Mouse (Mus musculus) large intestine, adult 2 months (tissue): ENCODE data around the gene D630003M21Rik. TPM values are rescaled to one million over a fixed set of nuclear protein-coding genes. Genes with fewer than 3 reads are reported as not detected.

Source experiments
- DNase-seq: peaks from one replicate; pipeline ENCODE4 v3.0.0-alpha.2; 2012; ENCODE audit warnings: low read depth, low spot score
- WGBS: fragments of 180-500 bp; shearing (Covaris S2); methylation state at CpG from one replicate; pipeline ENCODE4 v1.1.7; 2018; 5-methylcytosine and 5-hydroxymethylcytosine counted together
- polyA plus RNA-seq: library from polyadenylated mRNA; depleted of rRNA; stranded (reverse); fragments of >200 nt; gene quantifications from 2 replicates; pipeline ENCODE4 v1.2.3, GENCODE M21; 2012

Gene D630003M21Rik
- polyA plus RNA-seq, 1 experiment, result 1.6 TPM

DNA sequence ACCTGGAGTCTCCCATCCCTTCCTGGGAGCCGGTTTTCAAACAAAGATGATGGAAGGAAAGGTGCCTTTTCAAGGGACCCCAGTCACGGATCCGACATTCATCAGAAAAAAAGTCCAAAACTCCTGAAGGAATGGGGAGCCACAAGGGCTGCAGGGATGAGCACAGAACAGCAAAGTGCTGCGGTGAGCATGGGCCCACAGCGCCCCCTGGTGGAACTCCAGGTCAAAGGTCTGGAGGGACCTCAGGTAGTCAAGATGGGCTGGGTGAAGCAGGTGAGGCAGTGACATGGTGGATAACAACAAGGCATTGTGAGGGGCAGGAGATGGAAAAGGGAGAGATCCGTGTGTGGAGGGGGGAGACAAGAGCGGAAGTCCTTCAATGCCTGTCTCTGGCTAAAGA is 24.9 kb downstream of the D630003M21Rik start:
- DNase-seq, result no peak
- 8% methylated on average over 7 of the region's 7 CpGs for WGBS

DNA sequence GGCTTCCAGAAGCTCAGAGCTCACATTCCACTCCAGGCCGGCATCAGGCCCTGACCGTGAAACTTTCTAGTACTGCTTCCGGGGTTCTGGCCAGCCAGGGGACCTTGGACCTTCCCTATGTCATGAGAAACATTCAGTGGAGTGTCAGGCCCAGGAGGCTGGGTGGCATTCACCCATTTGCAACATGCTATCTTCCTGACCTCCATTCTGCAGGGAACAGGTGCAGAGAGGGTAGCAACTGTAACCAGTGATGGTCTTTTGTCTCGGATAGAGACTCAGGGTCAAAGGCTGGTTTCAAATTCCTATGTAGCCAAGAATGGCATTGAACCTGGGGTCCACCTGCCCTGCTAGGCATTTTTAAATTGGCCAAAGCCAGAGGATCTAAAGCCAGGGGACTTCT is 25.3 kb downstream of the D630003M21Rik start:
- WGBS, result 96% methylated on average over 4 of the region's 4 CpGs
- no peak for DNase-seq

DNA sequence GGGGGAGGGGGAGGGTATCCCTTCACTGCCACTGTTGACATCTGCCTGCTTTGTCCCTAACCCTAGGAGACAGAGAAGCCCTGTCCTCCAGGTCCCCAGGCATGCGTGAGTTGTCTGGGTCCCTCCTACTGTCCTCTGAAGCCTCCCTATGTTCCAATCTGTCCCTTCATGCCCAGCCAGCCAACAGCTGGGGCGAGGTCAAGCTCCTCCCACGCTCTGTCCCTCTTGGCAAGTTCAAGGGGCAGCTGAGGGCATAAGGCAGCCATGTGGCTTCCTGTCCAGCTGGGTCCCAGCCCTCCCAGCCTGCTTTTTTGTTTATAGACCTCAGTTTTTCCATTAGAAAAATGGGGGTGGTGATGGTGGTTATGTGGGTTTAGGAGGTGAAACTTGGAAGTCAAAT is 29.7 kb downstream of the D630003M21Rik start:
- DNase-seq, result no peak

DNA sequence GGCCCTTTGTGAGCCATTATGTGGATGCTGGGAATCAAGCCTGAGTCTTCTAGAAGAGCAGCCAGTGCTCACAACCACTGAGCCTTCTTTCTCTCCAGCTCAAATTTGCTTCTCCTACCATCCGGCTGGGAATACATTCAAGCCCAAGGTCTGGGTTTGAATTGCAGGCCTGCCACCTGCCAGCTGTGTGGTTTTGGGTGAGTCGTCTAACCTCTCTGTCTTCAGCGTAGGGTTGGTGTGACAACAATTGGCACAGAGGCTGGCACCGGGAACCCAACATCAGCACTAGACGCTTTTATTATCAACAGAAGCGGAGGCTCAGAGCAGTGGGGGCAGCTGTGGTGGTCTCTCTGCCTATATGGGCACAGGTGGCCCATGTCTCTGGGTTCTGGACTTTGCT is 30.2 kb downstream of the D630003M21Rik start:
- WGBS, result 78% methylated on average over 6 of the region's 6 CpGs

More for the DNA sequence above, 29.7 kb downstream of the D630003M21Rik start:
- WGBS, result 28% methylated on average over 3 of the region's 3 CpGs

DNA sequence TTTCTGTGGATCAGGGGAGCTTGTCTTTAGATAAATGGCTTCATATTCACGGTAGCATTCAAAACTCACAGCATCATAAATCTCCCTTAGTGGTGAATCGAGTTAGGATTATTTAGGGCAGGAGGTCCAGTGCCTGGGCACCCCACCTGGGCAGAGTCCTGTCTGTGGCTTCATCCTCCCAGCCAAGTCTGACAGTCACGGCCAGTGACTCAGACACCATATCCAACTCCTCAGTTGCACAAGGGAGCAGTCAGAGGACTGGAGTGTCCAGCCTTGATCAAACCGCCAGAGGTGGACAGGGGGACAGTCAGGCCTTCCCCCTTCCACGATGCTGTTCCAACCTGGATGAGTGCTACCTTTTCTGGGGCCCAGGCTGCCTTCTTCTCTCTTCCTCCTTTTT is 31.1 kb downstream of the D630003M21Rik start:
- WGBS, result 83% methylated on average over 5 of the region's 5 CpGs
- no peak for DNase-seq

More for the DNA sequence above, 30.2 kb downstream of the D630003M21Rik start:
- no peak for DNase-seq

DNA sequence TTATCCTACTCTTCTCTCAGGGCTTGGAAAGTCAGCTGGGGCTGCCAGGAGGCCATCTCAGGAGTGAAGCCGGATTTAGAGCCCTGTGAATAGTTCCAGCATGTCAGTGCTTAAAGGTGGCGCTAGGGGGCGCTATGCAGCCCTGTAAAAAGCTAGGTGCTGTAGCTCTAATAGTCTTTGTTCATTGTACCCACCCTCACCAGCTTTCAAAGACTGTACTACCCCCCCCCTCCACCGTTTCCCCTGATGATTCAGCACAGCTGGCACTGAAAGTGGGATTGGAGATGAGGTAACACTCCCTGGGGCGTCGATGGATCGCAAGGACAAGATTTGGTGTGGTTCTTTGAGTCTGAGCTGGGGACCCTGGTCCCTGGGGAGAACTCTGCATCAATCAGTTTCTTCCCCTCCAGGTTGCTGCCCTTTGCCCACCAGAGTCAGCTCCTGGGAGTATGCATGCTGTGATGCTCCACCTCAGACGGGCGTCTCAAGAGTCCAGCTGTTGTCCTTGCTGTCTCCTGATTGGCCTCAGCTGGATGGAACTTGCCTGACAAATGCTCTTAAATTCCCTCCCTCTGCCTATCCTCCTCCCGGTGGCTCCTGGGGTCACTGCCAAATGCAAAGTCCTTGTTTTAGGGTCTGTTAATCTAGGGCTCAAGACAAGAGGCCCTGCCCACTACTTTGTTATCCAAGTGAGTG is 33.9 kb downstream of the D630003M21Rik start:
- WGBS, result 45% methylated on average over 10 of the region's 10 CpGs
- DNase-seq, result no peak

DNA sequence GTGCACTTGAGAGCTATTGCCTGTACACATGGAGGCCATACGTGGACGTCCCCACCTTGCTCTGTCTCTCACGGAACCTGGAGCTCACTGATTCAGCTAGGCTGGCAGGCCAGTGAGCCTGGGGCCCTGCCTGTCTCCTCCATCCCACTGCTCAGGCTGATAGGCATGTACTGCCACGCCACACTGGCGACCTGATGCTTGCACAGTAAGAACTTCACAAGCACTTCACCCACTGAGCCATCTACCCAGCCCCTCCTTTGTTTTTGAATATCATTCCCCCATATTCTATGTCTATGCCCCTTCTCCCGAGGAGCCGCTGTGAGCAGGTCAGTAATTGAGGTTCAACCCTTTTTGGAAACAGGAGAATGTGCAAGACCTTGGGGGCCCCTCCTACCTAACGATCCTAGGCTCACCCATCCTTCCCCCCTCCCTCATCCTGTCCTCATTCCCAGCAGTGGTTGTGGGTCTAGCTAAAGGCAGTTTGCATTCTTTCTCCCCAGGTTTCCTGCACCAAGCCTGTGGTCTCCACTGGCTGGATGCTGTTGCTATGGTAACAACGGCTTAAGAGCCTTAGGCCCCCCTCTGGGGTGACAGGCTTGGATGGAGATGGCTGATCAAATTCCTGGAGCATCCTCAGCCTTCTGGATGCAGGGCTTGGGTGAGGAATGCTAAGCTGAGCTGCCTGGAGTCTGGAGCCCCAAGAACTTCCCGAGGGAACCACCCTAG is 35.2 kb downstream of the D630003M21Rik start:
- DNase-seq, result no peak
- 87% methylated on average over 10 of the region's 10 CpGs for WGBS

DNA sequence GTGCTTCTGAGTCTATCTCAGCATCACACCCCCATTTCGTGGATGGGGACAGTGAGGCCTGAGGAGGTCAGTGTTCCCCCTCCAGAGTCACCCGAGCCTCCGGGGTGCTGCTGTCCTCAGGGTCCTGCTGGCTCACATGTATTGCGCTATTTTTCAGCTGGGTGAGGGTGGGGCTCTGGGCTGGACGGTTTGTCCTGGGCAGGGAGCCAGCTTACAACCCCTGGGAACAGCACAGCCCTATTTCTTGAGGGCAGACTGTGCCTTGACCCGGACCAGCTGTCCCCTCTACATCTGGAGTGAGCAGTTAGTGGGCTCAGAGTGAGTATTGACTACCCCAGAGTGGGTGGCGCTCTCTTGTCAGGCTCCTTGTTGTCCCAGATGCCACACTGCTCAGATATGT is 37.9 kb downstream of the D630003M21Rik start:
- WGBS, result 27% methylated on average over 7 of the region's 7 CpGs
- DNase-seq, result no peak

DNA sequence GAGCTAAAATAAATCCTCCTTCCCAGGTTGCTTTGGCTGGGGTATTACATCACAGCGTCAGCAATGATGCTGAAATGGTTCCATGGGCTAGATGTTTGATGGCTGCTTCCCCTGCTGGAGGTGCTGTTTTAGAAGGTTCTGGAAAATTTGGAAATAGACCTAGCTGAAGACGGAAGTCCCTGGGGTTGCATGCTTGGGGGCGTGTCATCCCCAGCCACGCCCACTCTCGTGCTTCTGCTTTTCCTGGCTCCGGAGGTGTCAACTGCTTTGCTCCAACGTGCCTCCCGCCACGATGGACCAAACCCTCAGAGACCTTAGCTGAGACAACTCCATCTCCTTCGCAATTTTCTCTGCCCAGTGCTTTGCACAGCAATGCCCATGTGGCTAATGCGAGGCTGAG is 39.6 kb downstream of the D630003M21Rik start:
- WGBS, result 63% methylated on average over 11 of the region's 11 CpGs

DNA sequence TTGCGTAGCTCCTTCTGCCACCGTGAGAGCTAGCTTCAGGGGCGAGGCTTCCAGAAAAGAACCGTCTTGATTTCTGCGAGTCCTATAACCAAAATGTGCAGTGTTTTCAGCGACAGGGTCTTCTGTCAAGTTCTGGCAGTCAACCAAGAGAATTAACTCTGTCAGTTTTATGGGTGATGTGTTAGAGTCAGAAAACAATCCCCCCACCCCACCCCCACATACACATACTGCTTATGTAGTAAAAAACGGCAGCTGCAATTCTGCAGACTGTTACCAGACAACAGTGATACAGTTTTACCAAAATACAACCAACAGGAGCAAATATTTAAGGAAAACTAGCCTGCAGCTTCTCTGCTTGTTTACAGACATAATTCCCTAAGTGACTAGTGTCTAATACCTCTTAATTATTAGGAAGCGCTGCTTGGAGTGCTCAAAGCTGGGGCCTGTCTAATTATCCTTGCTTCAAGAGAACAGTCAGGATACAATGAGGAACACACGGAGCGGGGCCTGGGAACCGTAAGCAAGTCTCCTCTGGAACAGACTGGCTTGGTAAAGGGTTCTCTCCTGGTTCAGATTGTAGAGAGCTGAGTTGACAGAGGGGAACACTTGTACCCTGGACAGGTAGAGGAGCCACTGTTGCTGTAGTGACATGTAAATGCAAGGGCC is 42.7 kb downstream of the D630003M21Rik start:
- no peak for DNase-seq
- 67% methylated on average over 11 of the region's 11 CpGs for WGBS

More for the DNA sequence above, 39.6 kb downstream of the D630003M21Rik start:
- DNase-seq, result no peak

DNA sequence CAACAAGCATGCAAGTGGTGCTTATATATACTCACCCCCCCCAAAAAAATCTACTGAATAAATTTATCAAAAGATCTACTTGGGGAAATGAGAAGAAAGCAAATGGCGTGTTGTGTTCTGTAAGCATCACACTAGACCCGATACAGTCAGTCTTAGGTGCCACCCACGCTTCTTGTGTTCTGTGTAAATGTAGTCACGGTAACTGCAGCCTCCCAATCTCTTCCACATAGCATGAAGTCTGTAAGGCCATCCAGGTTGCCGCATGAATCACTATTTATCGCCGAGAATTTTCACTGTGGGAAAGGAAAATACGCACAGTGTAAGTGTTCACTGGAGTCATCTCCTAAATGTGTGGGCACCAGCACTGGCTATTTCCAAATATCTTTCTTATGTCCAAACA is 45.8 kb downstream of the D630003M21Rik start:
- no peak for DNase-seq
- 91% methylated on average over 8 of the region's 8 CpGs for WGBS

DNA sequence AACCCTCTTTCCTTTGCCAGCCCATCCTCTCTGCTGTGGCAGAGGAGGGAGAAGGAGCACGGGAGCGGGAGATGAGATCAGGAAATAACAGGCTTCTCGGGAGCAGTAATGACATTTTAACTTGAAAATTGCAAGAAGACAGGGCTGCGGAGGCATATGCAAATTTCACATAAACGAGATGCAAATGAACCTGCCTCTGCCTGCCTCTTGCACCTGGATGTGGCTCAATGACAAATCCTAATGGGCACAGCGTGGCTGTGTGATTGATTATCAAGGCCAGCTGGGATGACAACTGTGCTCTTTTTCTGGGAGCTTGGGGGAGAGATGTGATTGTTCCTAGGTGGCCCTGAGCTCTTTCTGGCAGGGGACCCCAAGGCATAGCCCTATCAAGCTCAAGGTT is 47.1 kb downstream of the D630003M21Rik start:
- WGBS, result 59% methylated on average over 6 of the region's 6 CpGs
- DNase-seq, result no peak

DNA sequence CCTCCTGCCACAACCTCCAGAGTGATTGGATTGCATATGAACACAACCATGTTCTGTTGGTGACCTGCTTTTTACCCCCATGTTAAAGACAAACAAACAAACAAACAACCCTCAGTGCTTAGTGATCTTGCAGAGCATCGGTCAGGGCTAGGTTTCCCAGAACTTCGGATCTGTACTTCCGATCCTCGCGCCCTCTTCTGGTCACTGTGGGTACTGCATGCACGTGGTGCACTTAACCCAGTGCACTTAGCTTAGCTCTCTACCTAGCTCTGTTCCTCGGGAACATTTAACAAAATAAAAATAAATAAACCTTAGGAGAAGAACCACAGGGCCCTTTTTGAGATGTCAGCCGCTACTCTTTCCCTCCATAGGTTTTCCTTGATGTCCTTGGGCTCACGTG is 48.2 kb downstream of the D630003M21Rik start:
- DNase-seq, result no peak

DNA sequence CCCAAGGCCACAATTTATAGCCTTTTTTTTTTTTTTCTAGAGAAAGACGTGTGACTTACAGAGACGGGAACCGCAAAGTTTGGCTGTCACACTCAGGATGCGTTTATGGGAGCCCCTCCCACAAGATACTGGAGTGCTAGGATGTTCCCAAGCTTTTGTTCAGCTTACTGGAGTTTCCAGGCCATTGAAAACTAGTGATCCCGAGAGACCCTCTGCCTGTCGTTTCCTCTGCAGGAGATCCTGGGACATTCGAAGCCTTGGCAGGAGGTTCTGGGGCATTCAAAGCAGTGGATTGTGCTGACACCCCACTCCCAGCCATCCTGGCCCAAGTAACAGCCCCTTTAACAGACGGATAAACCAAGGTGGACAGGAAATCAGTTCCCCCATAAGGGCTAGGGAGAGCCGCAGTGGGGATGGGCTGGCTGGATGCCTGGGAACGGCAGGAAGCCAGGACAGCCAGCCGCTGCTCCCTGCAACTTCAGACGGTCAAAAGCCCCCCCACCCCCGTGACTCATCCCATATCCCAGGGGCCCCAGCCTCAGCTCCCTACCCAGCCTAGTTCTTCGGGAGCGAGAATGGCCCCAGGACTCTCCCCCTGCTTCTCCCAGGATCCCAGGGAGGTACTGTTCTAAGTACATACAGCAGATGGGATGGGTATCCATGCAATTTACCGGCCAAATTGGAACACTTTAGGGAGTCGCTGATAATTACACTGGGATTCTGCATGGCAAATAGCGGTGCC is 49.5 kb downstream of the D630003M21Rik start:
- DNase-seq, result no peak
- 10% methylated on average over 18 of the region's 18 CpGs for WGBS

More for the DNA sequence above, 48.2 kb downstream of the D630003M21Rik start:
- 58% methylated on average over 9 of the region's 9 CpGs for WGBS

DNA sequence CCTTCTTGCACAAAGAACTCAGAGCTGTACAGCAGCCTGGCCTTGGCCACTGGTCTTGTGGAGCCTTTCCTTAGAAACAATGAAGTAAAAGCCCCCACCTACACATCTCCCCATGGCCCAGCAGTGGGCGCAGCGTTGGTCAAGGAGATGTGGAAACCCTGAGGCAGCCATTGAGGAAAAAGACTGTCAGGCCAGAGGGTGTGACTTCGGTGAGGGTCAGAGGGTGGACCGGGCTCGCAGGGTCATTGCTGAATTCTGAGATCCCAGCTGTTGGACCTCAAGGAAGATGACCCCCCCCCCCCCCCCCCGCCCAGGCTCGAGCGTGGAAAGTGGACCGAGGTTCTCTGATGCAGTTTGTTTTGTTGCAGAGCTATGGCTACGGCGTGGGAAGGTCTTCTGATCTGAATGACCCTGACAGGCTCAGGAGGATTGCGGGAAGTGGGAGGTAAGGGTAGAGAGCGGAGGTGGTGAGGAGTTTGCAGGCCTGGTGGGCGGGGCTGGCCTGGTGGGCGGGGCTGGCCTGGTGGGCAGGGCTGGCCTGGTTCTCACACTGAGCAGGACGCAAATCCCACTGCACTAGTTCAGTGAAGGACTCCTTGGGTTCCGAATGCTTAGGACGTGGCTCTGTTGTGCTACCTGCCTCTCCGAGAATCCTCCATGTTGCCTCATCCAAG is 50.2 kb downstream of the D630003M21Rik start:
- no peak for DNase-seq
- 4% methylated on average over 19 of the region's 19 CpGs for WGBS

DNA sequence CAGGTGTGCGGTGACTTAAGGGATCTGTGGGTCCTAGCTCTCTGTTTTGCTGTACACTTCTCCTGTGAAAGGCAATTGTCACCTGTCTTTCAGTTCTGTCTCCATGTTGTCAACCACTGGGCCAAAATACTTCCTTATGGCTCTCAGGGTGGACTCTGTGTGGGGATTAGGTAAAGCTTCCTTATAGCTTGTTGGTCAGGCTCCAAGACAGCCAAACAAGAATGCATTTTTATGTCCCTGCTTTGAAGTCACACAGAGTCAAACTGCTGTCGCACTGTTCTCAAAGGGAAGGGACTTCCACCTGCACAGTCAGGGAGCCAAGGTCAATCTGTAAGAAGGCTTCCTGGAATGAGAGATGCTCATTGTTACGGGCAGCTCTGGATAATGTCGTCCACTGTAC is 50.9 kb downstream of the D630003M21Rik start:
- DNase-seq, result peak; percentile 93
- 33% methylated on average over 4 of the region's 4 CpGs for WGBS

DNA sequence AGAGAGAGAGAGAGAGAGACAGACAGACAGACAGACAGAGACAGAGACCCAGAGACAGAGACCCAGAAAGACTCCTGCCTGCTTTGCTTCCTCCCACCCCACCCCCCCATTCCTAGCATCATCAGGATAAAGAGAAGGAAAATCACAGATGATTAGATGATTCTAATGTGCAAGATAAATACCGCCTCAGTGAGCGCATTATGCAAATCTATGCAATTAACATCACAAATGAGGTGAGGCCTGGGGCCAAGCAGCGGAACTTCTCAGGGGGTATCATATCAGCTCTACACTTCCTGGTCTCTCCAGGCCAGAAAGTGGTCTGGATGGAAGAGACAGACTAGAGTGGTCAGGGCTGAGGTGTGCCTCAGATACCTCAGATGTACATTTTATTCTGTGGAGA is 51.4 kb downstream of the D630003M21Rik start:
- no peak for DNase-seq
- 55% methylated on average over 3 of the region's 3 CpGs for WGBS

DNA sequence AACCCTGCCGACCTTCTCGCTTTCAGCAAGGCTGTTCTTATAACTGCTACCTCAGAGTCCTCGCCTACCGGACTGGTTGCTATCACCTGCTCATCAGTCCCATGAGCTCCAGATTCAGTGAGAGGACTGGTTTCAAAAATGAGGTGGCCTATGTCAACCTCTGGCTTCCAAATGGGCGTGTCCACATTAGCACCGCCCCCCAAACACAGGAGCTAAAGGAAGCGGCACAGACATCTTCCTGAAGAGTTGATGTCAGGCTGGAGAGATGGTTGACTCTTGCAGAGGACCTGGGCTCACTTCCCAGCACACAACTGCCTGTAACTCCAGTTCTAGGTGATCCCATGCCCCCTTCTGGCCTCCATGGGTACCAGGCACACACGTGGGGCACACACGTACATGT is 52.3 kb downstream of the D630003M21Rik start:
- WGBS, result 89% methylated on average over 9 of the region's 9 CpGs
- DNase-seq, result no peak

DNA sequence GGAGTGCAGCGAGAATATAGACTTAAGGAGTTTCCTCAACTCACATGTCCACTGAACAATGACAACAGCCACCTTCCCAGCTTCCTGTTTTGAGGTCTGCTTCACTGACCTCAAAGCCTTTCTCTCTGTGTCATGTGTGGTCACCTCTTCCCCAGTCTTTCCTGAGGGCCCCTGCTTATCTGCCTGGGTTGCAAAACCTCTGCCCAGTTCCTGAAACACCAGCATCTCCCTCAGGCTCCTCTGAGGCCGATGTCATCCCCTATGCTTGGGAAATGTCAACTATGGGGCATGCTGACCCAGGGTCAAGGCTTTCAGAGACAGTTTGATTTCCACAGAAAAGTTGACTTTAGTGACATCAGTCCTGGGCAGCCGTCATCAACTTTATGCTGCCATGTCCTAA is 53.6 kb downstream of the D630003M21Rik start:
- DNase-seq, result no peak
- WGBS, result 72% methylated on average over 3 of the region's 3 CpGs
